Mouse (Mus musculus) bone marrow macrophage, adult 2 months (primary cell): ENCODE measurements around the gene Gm10073.

ENCODE experiments used
- CTCF ChIP-seq: IDR thresholded peaks from 2 replicates; pipeline ENCODE4 v1.5.1; 2012; ENCODE audit warnings: low read depth, mild to moderate bottlenecking, low read length, moderate library complexity
- POLR2A ChIP-seq: IDR thresholded peaks from 2 replicates; pipeline ENCODE4 v1.6.1; 2012; ENCODE audit warnings: mild to moderate bottlenecking, low read depth, low read length, borderline replicate concordance

DNA sequence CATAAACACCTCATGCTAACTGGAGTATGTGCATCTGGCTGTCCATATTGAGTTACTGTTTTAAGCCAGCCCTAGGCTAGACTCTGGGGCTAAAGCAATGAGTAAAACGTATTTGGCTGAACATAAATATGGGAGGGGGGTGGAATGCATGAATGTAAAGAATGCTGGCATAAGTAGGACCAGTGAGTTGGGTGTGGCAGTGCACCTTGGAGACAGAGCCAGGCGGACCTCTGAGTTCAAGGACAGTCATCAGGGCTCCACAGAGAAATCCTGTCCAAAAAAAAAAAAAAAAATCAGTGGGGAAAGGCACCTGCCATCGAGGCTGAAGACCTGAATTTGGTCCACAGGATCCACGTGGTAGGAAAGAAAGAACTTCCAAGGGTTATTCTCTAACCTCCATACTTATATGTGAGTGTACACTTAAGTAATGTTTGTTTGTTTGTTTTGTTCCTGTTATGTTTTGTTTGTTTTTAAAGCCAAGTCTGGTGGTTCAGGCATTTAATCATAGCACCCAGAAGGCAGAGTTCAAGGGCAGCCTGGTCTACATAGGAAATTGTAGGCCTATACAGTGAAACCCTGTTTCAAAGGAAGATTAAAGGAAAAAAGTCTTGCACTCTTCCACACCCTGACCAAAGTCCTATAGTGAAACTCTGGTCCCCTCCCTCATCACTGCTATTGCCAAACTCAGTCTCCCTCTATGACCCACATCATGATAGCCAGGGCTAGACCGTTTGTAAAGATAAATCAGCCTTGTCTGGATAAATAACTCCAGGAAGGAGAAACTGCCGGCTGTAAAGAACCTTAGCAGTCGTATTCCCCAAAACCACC lies 36.0 kb upstream of the Gm10073 start:
- TF ChIP-seq CTCF: no peak
- no peak for TF ChIP-seq POLR2A
